Mouse (Mus musculus) brain, embryonic 18.5 days (tissue): ENCODE measurements around the gene Gm5797.
"Not testable (repeated sequence)": the region's sequence is repeated elsewhere in the genome, so short reads cannot be mapped to it uniquely, and the experiment has no call there.

Source experiments
- DNase-seq: peaks from one replicate; pipeline ENCODE4 v3.0.0-alpha.2; 2012; ENCODE audit warnings: low read depth, low spot score

Gm5797 gene

GRCm38 (mm10) chr14:7332295-7332694 is at the start of gene Gm5797:
Gm5797 (minus strand) TSS chr14:7332395.
- DNase-seq: not testable (repeated sequence)

GRCm38 (mm10) chr14:7365034-7365433 is 32.8 kb upstream of the Gm5797 start, which contains the start of gene Gm8374:
Gm8374 (minus strand) TSS chr14:7365134.
- DNase-seq: not testable (repeated sequence)

GRCm38 (mm10) chr14:7315093-7315492 is 17.1 kb downstream of the Gm5797 start:
- not testable (repeated sequence) for DNase-seq

GRCm38 (mm10) chr14:7314661-7315060 is 17.5 kb downstream of the Gm5797 start, which contains the start of gene Gm3739:
Gm3739 (minus strand) TSS chr14:7315049.
- DNase-seq: not testable (repeated sequence)
